Mouse (Mus musculus) forebrain, embryonic 10.5 days (tissue): ENCODE results near the gene Kif2a. TPM values are rescaled to one million over a fixed set of nuclear protein-coding genes. Genes with fewer than 3 reads are reported as not detected.
A peak's percentile ranks its signal among the peaks of the same experiment; 100 is the strongest.
"Not testable (repeated sequence)": the region's sequence is repeated elsewhere in the genome, so short reads cannot be mapped to it uniquely, and the experiment has no call there.

Source experiments
- DNase-seq: peaks from one replicate; pipeline ENCODE4 v3.0.0-alpha.2; 2017; ENCODE audit warnings: low spot score; ENCODE audit errors: extremely low spot score
- H3K27ac ChIP-seq: fragments of 300-500 bp; sonication (generic); 2 replicates; pipeline ENCODE4 v1.5.1; 2016; ENCODE audit warnings: mild to moderate bottlenecking
- H3K27me3 ChIP-seq: fragments of 300-500 bp; sonication (generic); 2 replicates; pipeline ENCODE4 v1.6.1; 2016; ENCODE audit warnings: mild to moderate bottlenecking; ENCODE audit not compliant: poor library complexity, severe bottlenecking
- H3K36me3 ChIP-seq: fragments of 300-500 bp; sonication (generic); replicated peaks from 2 replicates; pipeline ENCODE4 v1.6.1; 2016; ENCODE audit warnings: mild to moderate bottlenecking, moderate library complexity
- H3K4me1 ChIP-seq: fragments of 300-500 bp; sonication (generic); 2 replicates; pipeline ENCODE4 v1.6.1; 2016
- H3K4me3 ChIP-seq: fragments of 300-500 bp; sonication (generic); 2 replicates; pipeline ENCODE4 v1.5.1; 2016; ENCODE audit warnings: mild to moderate bottlenecking, moderate library complexity
- H3K9me3 ChIP-seq: fragments of 300-500 bp; sonication (generic); 2 replicates; pipeline ENCODE4 v1.6.1; 2016; ENCODE audit warnings: mild to moderate bottlenecking, moderate library complexity
- WGBS: fragments of 180-500 bp; shearing (Covaris S2); methylation state at CpG from one replicate; pipeline ENCODE4 v1.1.7; 2016; 5-methylcytosine and 5-hydroxymethylcytosine counted together
- polyA plus RNA-seq: library from polyadenylated mRNA; unstranded; fragments of >200 nt; fragmentation: Nextera tagmentation; extraction: Ambion mirVana; gene quantifications from 2 replicates; pipeline ENCODE4 v1.2.1, GENCODE M21; 2016

Gene Kif2a
- polyA plus RNA-seq, 1 experiment from 2014 or later = 14.2 TPM

GRCm38 (mm10) chr13:107008174-107008573 is 13.8 kb downstream of the Kif2a start:
- H3K27me3 ChIP-seq = no peaks in the 10 kb centered on the region

GRCm38 (mm10) chr13:107003211-107003610 is 18.7 kb downstream of the Kif2a start:
- H3K27me3 ChIP-seq = no peaks in the 10 kb centered on the region
- no peaks in the 10 kb centered on the region for H3K9me3 ChIP-seq
- no peak overlapping the region for H3K4me3 ChIP-seq
- no peaks in the 10 kb centered on the region for H3K4me1 ChIP-seq
- H3K36me3 ChIP-seq = peaks cover 11% of the 10 kb centered on the region; the same call in 1 of the 2 replicates
- DNase-seq = no peak
- 94% methylated on average over 2 of the region's 2 CpGs for WGBS
- H3K27ac ChIP-seq = no peak overlapping the region

More at GRCm38 (mm10) chr13:107008174-107008573, 13.8 kb downstream of the Kif2a start:
- Histone ChIP-seq H3K4me1 (peaks cover 3% of the 10 kb centered on the region), H3K27ac (no peak overlapping the region), H3K9me3 (no peaks in the 10 kb centered on the region), H3K36me3 (no peaks in the 10 kb centered on the region), H3K4me3 (no peak overlapping the region)
- 88% methylated on average over 4 of the region's 4 CpGs for WGBS
- DNase-seq = no peak

- no peaks in the 10 kb centered on the region for H3K9me3 ChIP-seq
- 90% methylated on average over 5 of the region's 5 CpGs for WGBS
- H3K27me3 ChIP-seq = no peaks in the 10 kb centered on the region
Measured at GRCm38 (mm10) chr13:106998671-106999070, 23.3 kb downstream of the Kif2a start.

GRCm38 (mm10) chr13:106998026-106998425 is 23.9 kb downstream of the Kif2a start:
- WGBS = 93% methylated on average over 2 of the region's 2 CpGs
- H3K4me3 ChIP-seq = no peak overlapping the region
- H3K9me3 ChIP-seq = no peaks in the 10 kb centered on the region
- H3K27ac ChIP-seq = no peak overlapping the region
- peaks cover 8% of the 10 kb centered on the region; the same call in 1 of the 2 replicates for H3K4me1 ChIP-seq
- no peaks in the 10 kb centered on the region for H3K27me3 ChIP-seq
- DNase-seq = no peak
- peaks cover 19% of the 10 kb centered on the region for H3K36me3 ChIP-seq

More at GRCm38 (mm10) chr13:106998671-106999070, 23.3 kb downstream of the Kif2a start:
- Histone ChIP-seq H3K4me1 (peaks cover 8% of the 10 kb centered on the region; the same call in 1 of the 2 replicates), H3K36me3 (peaks cover 12% of the 10 kb centered on the region; the same call in 1 of the 2 replicates), H3K4me3 (no peak overlapping the region), H3K27ac (no peak overlapping the region)
- DNase-seq = no peak

GRCm38 (mm10) chr13:106997557-106997956 is 24.4 kb downstream of the Kif2a start:
- H3K9me3 ChIP-seq, H3K4me3 ChIP-seq, DNase-seq, H3K4me1 ChIP-seq, H3K27me3 ChIP-seq, H3K27ac ChIP-seq: not testable (repeated sequence)
- 90% methylated on average over 4 of the region's 4 CpGs for whole genome bisulfite sequencing
- peaks cover 23% of the 10 kb centered on the region for H3K36me3 ChIP-seq

- Histone ChIP-seq H3K4me1 (peaks cover 8% of the 10 kb centered on the region; the same call in 1 of the 2 replicates), H3K36me3 (peaks cover 30% of the 10 kb centered on the region), H3K27ac (no peak overlapping the region), H3K27me3 (no peaks in the 10 kb centered on the region), H3K4me3 (no peak overlapping the region), H3K9me3 (no peaks in the 10 kb centered on the region)
- 89% methylated on average over 2 of the region's 2 CpGs for whole genome bisulfite sequencing
- no peak for DNase-seq
Measured at GRCm38 (mm10) chr13:106996891-106997290, 25.0 kb downstream of the Kif2a start.

- no peak overlapping the region for H3K27ac ChIP-seq
- H3K9me3 ChIP-seq = no peaks in the 10 kb centered on the region
- no peaks in the 10 kb centered on the region for H3K4me1 ChIP-seq
- DNase-seq = no peak
- H3K36me3 ChIP-seq = peaks cover 79% of the 10 kb centered on the region
- 94% methylated on average over 4 of the region's 4 CpGs for WGBS
- no peaks in the 10 kb centered on the region for H3K27me3 ChIP-seq
- no peak overlapping the region for H3K4me3 ChIP-seq
Measured at GRCm38 (mm10) chr13:106961496-106961895, 60.4 kb downstream of the Kif2a start.

GRCm38 (mm10) chr13:106960557-106960956 is 61.4 kb downstream of the Kif2a start:
- Histone ChIP-seq H3K36me3 (peaks cover 85% of the 10 kb centered on the region), H3K4me1 (no peaks in the 10 kb centered on the region), H3K27ac (no peak overlapping the region), H3K4me3 (no peak overlapping the region), H3K27me3 (no peaks in the 10 kb centered on the region), H3K9me3 (no peaks in the 10 kb centered on the region)
- DNase-seq = no peak
- WGBS = 91% methylated on average over 3 of the region's 3 CpGs

GRCm38 (mm10) chr13:106958286-106958685 is 63.6 kb downstream of the Kif2a start:
- Histone ChIP-seq H3K4me3 (no peak overlapping the region), H3K27ac (no peak overlapping the region), H3K27me3 (no peaks in the 10 kb centered on the region), H3K36me3 (peaks cover 89% of the 10 kb centered on the region), H3K9me3 (no peaks in the 10 kb centered on the region), H3K4me1 (no peaks in the 10 kb centered on the region)
- WGBS = 92% methylated on average over 3 of the region's 3 CpGs
- no peak for DNase-seq

GRCm38 (mm10) chr13:106957554-106957953 is 64.4 kb downstream of the Kif2a start:
- H3K4me1 ChIP-seq = no peaks in the 10 kb centered on the region
- H3K9me3 ChIP-seq = no peaks in the 10 kb centered on the region
- no peak overlapping the region for H3K4me3 ChIP-seq
- H3K36me3 ChIP-seq = peaks cover 89% of the 10 kb centered on the region
- H3K27ac ChIP-seq = no peak overlapping the region
- WGBS = 92% methylated on average over 4 of the region's 4 CpGs
- no peaks in the 10 kb centered on the region for H3K27me3 ChIP-seq
- DNase-seq = no peak

- no peak overlapping the region for H3K27ac ChIP-seq
- WGBS = 94% methylated on average over 3 of the region's 3 CpGs
- no peak for DNase-seq
- no peak overlapping the region for H3K4me3 ChIP-seq
- H3K4me1 ChIP-seq = no peaks in the 10 kb centered on the region
- no peaks in the 10 kb centered on the region for H3K27me3 ChIP-seq
- H3K9me3 ChIP-seq = no peaks in the 10 kb centered on the region
- peaks cover 89% of the 10 kb centered on the region for H3K36me3 ChIP-seq
Measured at GRCm38 (mm10) chr13:106954880-106955279, 67.0 kb downstream of the Kif2a start.

GRCm38 (mm10) chr13:106947583-106947982 is 74.3 kb downstream of the Kif2a start:
- Histone ChIP-seq H3K27me3 (no peaks in the 10 kb centered on the region), H3K4me1 (peaks cover 20% of the 10 kb centered on the region), H3K27ac (peak overlapping the region; percentile 93), H3K4me3 (peak overlapping the region; percentile 94), H3K9me3 (no peaks in the 10 kb centered on the region), H3K36me3 (peaks cover 37% of the 10 kb centered on the region)
- no peak for DNase-seq
- WGBS = 5% methylated on average over 6 of the region's 6 CpGs

GRCm38 (mm10) chr13:106946594-106947540 is 75.1 kb downstream of the Kif2a start, which contains the start of gene Dimt1:
Gene Dimt1, plus strand, starts transcription at chr13:106947127.
- peak; percentile 96 for DNase-seq
- Histone ChIP-seq H3K27ac (peak within 1 kb of the TSS; percentile 93), H3K36me3 (peaks cover 30% of the 10 kb centered on the region), H3K27me3 (no peaks in the 10 kb centered on the region), H3K9me3 (no peaks in the 10 kb centered on the region), H3K4me3 (peak within 1 kb of the TSS; percentile 94), H3K4me1 (peaks cover 20% of the 10 kb centered on the region)
- under 1% methylated on average over 68 of the region's 68 CpGs for WGBS
